Mouse (Mus musculus) ovary, postnatal 36 days (tissue): ENCODE measurements at regions not wholly inside any gene's neighbourhood (a gene's known extent, or its start where the extent isn't known, plus 50 kb on each side); places are given as distances from the start of the nearest gene placed in this dataset.
A peak's percentile ranks its signal among the peaks of the same experiment; 100 is the strongest.

Experiments
- DNase-seq: peaks from one replicate; pipeline ENCODE4 v3.0.0; 2022; ENCODE audit warnings: low spot score, mixed read lengths

DNA sequence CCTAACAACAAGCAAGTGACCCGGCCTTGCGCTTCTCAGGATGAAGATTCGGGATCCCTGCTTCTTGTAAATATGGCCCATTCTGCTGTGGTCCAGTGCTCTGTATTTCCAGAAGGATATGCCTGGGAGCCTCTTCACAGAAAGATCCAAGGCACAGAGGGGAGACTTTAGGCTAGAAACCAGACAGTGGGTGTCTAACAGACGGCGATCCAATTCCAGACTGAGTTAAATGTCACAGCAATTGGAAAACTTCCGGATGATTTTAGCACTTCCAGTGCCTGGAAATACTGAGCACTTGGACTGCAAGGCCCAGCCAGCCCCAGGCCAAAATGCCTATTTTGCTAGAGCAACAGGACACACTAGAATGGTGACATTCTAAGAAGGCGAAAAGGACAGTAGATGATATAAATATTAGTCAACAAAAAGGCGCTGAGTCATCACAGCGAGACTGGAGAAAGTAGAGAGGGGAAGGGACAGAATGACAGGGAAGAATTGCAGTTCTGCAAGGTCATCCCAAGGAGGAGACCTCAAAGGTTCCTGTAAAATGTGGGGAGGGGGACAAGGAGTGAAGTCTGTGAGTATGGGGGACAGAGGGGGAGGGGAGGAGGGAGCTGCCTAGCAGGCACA, 111.7 kb upstream of the Msx2 start:
- no peak for DNase-seq

DNA sequence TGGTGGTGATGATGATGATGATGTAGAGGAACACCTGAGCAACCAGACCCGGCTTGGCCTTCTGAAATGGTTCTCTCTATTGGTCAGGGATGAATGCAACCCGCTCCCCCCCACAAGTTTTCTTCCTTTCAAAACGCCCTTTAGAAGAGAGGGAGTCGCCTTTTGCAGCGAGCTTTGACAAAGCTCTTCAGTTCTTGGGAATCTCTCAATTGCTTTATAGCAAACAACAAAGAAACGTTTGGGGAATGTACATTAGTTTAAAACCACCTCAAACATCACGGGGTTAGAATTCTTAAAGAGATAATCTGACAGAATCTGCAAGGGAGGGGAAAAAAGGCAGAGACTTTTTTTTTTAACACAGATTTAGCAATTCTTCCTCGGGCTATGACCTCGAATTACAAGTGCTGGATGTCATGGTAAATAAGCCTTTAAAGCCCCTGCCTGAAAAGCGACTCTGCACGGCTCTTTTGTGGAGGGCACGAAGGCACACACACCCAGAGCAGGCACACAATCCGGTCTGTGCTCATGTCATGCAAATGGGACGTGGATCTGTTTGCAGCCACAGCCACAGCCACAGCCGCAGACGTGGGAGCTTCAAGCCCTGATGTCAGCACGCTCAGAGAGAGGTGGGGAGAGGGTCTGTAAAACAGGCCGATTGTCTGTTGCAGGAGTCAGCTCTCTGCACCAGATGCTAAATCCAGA, 81.2 kb upstream of the Msx2 start:
- DNase-seq = no peak

DNA sequence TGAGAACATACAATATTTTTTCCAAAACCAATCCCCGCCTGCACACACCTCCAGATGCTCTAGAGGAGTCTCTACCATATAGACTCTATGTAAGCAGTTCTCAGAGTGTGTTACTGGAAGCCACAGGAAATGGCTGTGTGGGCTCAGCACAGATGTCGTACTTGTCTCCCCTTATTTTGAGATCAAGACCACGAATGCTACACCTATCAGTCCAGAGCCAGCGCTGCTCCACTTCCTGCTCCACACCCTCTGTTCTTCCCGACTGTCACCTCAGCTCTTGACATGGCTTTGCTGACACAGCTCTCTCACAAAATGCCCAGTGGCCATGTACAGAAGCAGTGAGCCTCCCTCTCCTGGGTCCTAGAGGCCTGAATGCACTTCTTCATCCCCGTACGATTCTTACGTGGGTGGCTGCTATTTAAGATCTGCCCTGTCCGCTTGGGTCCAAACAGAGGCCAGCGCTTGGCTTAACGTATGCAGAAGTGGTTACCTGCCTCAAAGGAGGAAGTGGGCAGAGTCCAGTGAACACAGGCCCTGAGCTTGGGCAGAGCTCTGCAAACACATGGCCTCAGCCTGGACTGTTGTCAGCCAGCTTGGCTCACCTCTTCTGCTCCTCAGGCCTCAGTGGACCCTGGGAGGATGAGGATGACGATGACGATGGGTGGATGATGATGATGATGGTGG, 80.5 kb upstream of the Msx2 start:
- DNase-seq = no peak

DNA sequence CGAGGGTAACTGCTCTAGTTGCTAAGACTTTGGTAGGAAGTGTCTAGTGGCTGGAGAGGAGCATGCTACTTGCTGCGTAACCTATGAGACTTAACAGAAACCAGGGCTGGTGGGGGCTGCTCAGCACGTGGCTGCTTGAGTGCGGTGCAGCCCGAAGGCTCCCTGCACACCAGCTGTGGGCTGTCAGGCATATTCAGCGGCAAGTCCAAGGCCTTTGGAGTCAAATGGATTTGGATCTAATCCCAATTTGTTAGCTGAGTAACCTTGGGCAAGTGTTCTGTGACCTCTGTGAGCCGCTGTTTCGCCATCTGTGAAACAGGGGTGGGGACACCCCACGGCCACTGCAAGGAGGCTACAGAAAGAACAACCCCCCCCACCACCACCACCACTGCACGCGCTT, 75.5 kb upstream of the Msx2 start:
- peak; percentile 33 for DNase-seq

DNA sequence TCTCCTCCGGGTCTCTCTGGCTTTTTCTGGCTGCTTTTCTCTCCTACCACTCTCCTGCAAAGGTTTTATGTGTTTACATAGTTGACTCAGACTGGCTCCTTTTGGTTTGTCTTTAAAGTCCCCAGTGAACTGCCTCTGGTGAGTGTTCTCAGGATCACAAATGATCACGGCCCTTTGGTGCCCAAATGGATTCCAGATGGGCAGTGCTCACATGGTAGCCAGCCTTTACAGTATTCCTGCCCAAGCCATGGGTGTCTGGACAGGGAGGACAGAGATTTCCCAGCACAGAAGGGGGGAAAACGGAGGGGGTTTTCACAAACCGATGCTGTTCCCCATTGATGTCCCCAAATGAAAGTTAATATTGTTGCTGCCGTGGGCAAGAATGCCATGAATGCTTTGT, 70.4 kb upstream of the Msx2 start:
- no peak for DNase-seq

DNA sequence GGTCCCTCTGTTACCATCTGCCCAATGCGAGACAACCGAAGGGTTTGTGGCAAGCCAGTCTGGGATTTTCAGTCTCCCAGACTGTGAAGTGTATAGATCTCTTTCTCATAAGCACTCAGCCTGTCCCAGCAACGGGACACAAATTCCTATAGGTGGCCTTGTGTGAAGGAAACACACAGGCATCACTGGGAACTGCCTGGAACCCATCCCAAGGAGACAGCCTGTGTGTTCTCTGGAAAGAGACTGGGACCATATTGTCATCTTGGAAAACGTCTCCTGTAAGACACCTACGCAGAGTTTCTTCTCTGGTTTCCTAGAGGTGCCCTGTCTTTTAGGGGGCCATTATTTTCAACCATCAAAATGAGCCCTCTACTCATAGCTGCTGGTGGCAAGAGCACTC, 66.9 kb upstream of the Msx2 start:
- DNase-seq = no peak

DNA sequence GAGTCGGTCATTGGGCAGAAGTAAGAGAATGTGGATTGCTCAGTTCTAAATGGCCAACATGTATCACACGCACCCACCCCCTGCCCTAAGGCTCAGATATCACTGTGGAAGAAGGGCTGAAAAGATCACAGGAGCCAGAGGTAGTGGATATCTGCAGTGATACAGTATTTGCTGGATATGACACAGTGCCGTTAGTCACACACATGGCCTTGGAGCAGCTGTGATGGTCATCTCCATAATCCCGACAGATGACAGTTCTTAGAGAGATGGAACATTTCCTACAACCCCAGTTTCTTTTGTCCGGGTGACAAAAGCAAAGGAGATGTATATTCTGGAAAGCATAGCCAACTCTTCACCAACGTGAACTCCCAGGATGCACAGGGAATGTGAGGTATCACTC, 65.1 kb upstream of the Msx2 start:
- no peak for DNase-seq

DNA sequence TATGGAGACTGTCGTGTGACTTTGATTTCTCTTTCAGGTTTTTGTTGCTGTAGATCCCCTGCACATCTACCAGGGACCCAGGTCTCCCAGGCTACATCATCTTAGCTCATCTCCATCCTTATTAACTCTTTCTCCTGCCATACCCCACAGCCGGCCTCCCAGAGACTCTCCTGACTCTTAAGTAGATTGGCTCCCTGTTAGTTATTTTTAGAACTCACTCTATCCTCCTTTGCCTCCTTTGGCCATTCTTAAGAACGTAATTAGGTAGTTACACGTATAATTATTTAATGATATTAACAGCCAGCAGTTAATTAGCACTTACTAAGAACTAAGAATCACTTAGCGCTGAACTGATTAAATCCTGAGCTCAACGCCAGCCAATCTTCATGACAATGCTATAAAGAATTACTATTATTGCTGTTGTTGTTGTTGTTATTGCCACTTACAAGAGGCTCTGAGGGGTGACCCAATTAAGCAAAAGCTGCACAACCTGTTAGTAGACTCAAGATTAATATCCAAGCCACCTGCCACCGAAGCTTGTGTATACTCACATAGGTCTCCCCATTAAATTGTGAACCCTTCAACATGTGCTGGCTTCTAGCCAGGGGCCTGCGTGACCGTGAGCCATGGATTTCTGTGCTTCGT, 63.0 kb upstream of the Msx2 start:
- no peak for DNase-seq

DNA sequence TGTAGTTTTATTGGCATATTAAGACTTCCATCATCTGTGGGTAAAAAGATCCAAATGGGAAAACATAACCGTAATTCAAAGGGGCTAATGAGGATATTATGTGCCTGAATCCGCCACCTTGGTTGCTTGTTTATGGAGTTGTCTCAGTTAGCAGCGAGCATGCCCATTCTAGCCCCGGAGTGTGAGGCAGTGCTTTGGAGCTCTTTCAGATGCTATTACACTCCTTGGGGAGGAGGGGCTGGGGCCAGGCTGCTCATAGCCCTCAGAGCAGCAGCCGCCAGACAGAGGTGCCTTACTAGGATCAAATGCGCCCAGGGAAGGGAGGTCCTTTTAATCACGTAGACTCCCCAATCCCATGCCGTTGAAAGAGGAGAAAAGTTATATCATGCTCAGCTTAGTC, 60.9 kb upstream of the Msx2 start:
- DNase-seq = no peak

DNA sequence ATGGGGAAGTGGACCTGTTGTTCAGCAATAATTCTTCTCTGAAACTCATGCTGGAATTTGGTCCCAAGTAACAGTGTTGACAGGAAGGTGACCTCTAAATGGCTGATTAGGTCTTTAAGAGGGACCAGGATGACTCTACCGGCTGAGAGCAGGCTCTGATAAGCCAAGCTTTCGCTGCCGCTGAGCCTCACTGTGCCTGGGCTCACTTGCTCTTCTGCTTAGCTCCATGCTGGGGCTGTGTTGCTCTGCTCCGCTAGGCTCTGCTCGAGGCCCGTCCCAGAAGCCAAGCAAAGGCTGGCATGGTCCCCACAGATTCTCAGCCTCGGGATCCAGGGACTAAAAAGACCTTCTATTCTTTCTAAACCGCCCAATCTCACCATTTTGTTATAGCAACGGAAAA, 54.0 kb upstream of the Msx2 start:
- no peak for DNase-seq

DNA sequence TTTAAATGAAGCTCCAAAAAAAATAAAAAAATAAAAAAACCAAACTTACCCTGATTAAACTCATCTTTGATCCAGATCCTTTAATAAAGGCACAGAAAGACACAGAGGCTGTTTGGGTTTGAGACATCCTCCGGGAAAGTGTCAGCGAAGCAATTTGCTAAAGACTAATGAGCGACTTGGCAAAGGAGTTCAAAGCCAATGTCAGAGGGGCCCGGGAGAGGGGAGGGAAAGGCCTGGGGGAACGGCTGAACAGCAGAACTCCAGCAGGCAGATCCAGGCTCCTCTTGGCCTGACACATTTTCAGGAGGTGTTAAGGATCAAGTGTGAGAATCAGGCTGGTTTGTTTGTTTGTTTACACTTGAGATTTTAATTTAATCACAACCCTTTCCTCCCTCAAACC, 49.9 kb upstream of the Msx2 start:
- no peak for DNase-seq
